Mouse (Mus musculus) liver, postnatal 0 days (tissue): ENCODE data around the gene Ccdc110. TPM values are rescaled to one million over a fixed set of nuclear protein-coding genes. Genes with fewer than 3 reads are reported as not detected.
A peak's percentile ranks its signal among the peaks of the same experiment; 100 is the strongest.

Experiments
- ATAC-seq: fragments of 200-750 bp; cut with Nextera tagmentation; 2 replicates; pipeline ENCODE4 v1.8.0; 2017; ENCODE audit warnings: mild to moderate bottlenecking, moderate library complexity
- DNase-seq: peaks from one replicate; pipeline ENCODE4 v3.0.0-alpha.2; 2016
- H3K27ac ChIP-seq: fragments of 300-500 bp; sonication (generic); 2 replicates; pipeline ENCODE4 v1.5.1; 2014; ENCODE audit warnings: antibody characterized with exemption, moderate library complexity, mild to moderate bottlenecking, low read depth
- H3K27me3 ChIP-seq: fragments of 300-500 bp; sonication (generic); 2 replicates; pipeline ENCODE4 v1.6.1; 2014; ENCODE audit warnings: low read length, control low read depth, mixed read lengths; ENCODE audit not compliant: insufficient read depth
- H3K36me3 ChIP-seq: fragments of 300-500 bp; sonication (generic); replicated peaks from 2 replicates; pipeline ENCODE4 v1.6.1; 2014; ENCODE audit warnings: mild to moderate bottlenecking, control low read depth, low read length, moderate library complexity, mixed read lengths; ENCODE audit not compliant: insufficient read depth
- H3K4me1 ChIP-seq: fragments of 300-500 bp; sonication (generic); 2 replicates; pipeline ENCODE4 v1.6.1; 2014; ENCODE audit warnings: antibody characterized with exemption, mild to moderate bottlenecking, control low read depth; ENCODE audit not compliant: insufficient read depth
- H3K4me2 ChIP-seq: fragments of 300-500 bp; sonication (generic); 2 replicates; pipeline ENCODE4 v1.6.1; 2014; ENCODE audit warnings: low read depth, mild to moderate bottlenecking, low read length, moderate library complexity, mixed read lengths
- H3K4me3 ChIP-seq: fragments of 300-500 bp; sonication (generic); 2 replicates; pipeline ENCODE4 v1.5.1; 2014; ENCODE audit warnings: low read depth, low read length
- H3K9ac ChIP-seq: fragments of 300-500 bp; sonication (generic); replicated peaks from 2 replicates; pipeline ENCODE4 v1.6.1; 2014; ENCODE audit warnings: mild to moderate bottlenecking, moderate library complexity
- H3K9me3 ChIP-seq: fragments of 300-500 bp; sonication (generic); 2 replicates; pipeline ENCODE4 v1.6.1; 2016; ENCODE audit warnings: mild to moderate bottlenecking, control low read depth, low read length, mixed read lengths
- CTCF ChIP-seq: sonication (generic); IDR thresholded peaks from 2 replicates; pipeline ENCODE4 v1.5.1; 2016; ENCODE audit warnings: antibody characterized with exemption, low read depth
- EP300 ChIP-seq: IDR thresholded peaks from 2 replicates; pipeline ENCODE4 v1.6.1; 2016; ENCODE audit warnings: antibody characterized with exemption, low read depth, mild to moderate bottlenecking
- WGBS: fragments of 180-500 bp; shearing (Covaris S2); extraction: QIAGEN DNeasy Blood & Tissue Kit; methylation state at CpG from one replicate; pipeline ENCODE4 v1.1.7; 2014; ENCODE audit not compliant: insufficient replicate concordance; 5-methylcytosine and 5-hydroxymethylcytosine counted together
- polyA plus RNA-seq: library from polyadenylated mRNA; unstranded; fragments of >200 nt; fragmentation: Nextera tagmentation; extraction: Ambion mirVana; gene quantifications from 2 replicates; pipeline ENCODE4 v1.2.1, GENCODE M21; 2015

The Ccdc110 gene
- polyA plus RNA-seq, 1 experiment from 2014 or later, result not detected

- Histone ChIP-seq H3K4me3 (no peak overlapping the region), H3K4me2 (no peak overlapping the region; the same call in 1 of the 2 replicates), H3K27me3 (no peaks in the 10 kb centered on the region), H3K4me1 (peaks cover 9% of the 10 kb centered on the region), H3K9me3 (no peaks in the 10 kb centered on the region), H3K27ac (no peak overlapping the region), H3K9ac (no peak overlapping the region), H3K36me3 (peaks cover 9% of the 10 kb centered on the region; the same call in 1 of the 2 replicates)
- 76% methylated on average over 8 of the region's 8 CpGs for WGBS
- ATAC-seq (no peak), DNase-seq (no peak)
- TF ChIP-seq EP300 (no peak), CTCF (no peak)
Observed at GRCm38 (mm10) chr8:45973988-45974505, 39.6 kb downstream of the Ccdc110 start.

DNA sequence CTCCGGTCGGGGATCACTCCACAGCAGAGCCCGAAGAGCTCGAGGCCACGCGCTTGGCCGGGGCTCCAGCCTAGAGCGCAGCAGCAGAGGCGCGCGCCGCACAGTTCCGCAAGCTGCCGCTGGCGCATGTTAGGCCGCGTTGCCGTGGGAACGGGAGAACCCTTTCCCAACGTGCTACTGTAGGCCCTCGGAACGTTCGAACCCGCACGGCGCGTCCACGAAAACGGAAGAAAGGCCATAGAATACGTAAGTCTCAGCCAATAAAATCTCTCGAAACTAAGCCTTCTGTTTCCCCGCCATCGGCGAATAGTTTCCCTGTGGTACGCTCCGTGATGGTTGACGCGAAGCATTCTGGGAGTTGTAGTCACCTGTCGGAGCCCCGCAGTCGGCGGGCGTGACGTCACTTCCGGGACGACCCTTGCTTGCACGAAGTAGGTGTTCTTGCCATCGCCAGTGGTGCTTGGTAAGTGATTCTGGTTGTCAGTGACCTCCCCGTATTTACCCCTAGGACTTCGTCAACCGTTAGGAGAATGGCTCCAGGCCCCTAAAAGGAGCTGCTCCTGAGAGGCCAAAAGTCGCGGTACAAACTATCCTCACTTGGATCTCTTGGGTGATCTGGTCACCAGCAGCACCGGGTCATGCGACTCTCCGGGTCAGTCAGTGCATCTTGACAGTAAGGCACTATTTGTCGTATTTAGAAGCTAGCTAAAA, 40.9 kb downstream of the Ccdc110 start, which contains the start of the genes 1700029J07Rik and Ufsp2:
Gene 1700029J07Rik, minus strand, starts transcription at position 127 of the 711 bp plus-strand sequence.
Gene Ufsp2, plus strand, starts transcription at position 403 of the 711 bp plus-strand sequence.
- H3K4me1 ChIP-seq, result peaks cover 9% of the 10 kb centered on the region
- peak within 1 kb of the TSS; percentile 69 for H3K9ac ChIP-seq

DNA sequence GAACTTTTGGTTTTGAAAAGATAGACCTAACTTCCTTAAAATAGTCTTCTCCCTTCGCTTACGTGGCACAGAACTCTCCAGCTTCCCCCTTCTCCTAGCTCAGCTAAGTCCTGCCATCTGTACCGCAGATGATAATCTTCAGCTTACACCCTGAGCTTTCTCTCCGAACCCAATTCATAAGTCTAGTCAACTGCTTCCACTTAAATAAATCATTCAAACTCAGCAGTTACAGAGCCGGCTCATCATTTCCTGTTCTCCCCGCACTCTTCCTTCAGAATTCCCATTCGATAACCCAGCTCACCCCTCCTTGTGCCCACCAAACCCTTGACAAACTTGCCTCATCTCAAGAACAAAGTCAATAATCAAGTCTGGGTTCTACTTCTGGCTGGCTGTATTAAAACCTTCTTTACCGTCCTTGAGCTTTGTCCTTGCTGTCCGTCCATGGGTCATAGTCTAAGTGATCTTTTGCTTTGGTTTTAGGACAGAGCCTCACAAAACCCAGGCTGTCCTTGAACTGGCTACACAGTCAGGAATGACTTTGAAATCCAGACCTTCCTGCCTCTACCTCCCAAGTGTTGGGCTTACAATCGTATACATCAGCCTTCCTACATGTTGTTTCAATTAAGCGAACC, 41.5 kb downstream of the Ccdc110 start:
- Histone ChIP-seq H3K9me3 (no peaks in the 10 kb centered on the region), H3K9ac (peak overlapping the region; percentile 69), H3K4me1 (peaks cover 9% of the 10 kb centered on the region), H3K4me3 (peak overlapping the region; percentile 70), H3K27ac (peak overlapping the region; percentile 74), H3K36me3 (peaks cover 21% of the 10 kb centered on the region), H3K27me3 (no peaks in the 10 kb centered on the region), H3K4me2 (peak overlapping the region; percentile 72)
- peak; percentile 16 for ATAC-seq
- WGBS, result 35% methylated on average over 11 of the region's 11 CpGs
- TF ChIP-seq EP300, result no peak
- no peak for TF ChIP-seq CTCF
- no peak for DNase-seq

More for the DNA sequence above, 40.9 kb downstream of the Ccdc110 start, which contains the start of the genes 1700029J07Rik and Ufsp2:
- Histone ChIP-seq H3K27ac (peak within 1 kb of the TSS; percentile 74), H3K36me3 (peaks cover 16% of the 10 kb centered on the region), H3K9me3 (no peaks in the 10 kb centered on the region), H3K4me2 (peak within 1 kb of the TSS; percentile 72), H3K27me3 (no peaks in the 10 kb centered on the region), H3K4me3 (peak within 1 kb of the TSS; percentile 70)
- peak; percentile 46 for TF ChIP-seq CTCF
- TF ChIP-seq EP300, result no peak
- under 1% methylated on average over 57 of the region's 57 CpGs for WGBS
- ATAC-seq (peak; percentile 98), DNase-seq (peak; percentile 97)

DNA sequence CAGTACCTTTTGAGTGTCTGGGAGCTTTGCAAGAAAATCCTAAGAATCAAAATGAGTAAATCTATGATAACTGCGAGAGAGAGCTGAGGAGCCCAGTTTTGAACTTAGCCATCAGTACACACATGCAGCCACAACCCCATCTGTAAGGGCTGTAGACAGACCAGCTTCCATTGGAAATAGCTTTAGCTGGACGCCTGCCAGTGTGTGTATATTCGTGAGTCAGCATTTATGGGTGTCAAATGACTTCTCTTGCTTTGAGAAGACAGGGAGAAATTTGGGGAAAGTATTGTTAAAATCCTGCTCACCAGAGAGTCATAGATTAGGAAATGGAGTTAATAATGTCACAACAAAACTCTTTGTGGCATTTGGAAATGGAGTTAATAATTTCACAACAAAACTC, 52.2 kb downstream of the Ccdc110 start:
- no peak for ATAC-seq
- Histone ChIP-seq H3K9me3 (no peaks in the 10 kb centered on the region), H3K4me1 (no peaks in the 10 kb centered on the region), H3K9ac (no peak overlapping the region), H3K27me3 (no peaks in the 10 kb centered on the region), H3K27ac (no peak overlapping the region), H3K4me2 (no peak overlapping the region), H3K36me3 (peaks cover 50% of the 10 kb centered on the region), H3K4me3 (no peak overlapping the region)
- 74% methylated on average over 3 of the region's 3 CpGs for WGBS
- TF ChIP-seq EP300 (no peak), CTCF (no peak)
- DNase-seq, result no peak

DNA sequence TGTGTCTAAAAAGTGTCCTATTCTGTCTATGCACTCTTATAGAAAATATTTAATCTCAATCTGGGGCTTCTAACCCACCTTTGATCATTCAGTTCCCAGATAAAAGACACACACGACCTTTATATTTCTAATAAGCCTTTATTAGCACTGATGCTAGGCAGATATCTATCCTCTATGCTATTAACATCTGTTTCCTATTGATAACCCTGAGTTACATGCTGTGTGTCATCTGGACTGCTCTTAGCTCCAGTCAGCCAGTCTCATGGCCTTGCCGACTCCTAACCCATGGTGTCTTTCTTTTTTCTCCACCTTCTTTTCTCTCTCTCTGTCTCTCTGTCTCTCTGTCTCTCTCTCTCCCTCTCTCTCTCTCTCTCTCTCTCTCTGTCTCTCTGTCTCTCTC, 53.8 kb downstream of the Ccdc110 start:
- ATAC-seq (peak; percentile 43; the same call in 1 of the 2 replicates), DNase-seq (no peak)
- Histone ChIP-seq H3K9me3 (no peaks in the 10 kb centered on the region), H3K27me3 (no peaks in the 10 kb centered on the region), H3K4me2 (no peak overlapping the region), H3K36me3 (peaks cover 39% of the 10 kb centered on the region), H3K9ac (no peak overlapping the region), H3K4me1 (no peaks in the 10 kb centered on the region), H3K27ac (no peak overlapping the region), H3K4me3 (no peak overlapping the region)
- 44% methylated on average over 2 of the region's 2 CpGs for WGBS
- TF ChIP-seq EP300 (no peak), CTCF (no peak)
